Mouse (Mus musculus) lung, embryonic 15.5 days (tissue): ENCODE results near the gene Gas2l2. TPM values are rescaled to one million over a fixed set of nuclear protein-coding genes. Genes with fewer than 3 reads are reported as not detected.

ENCODE experiments used
- ATAC-seq: fragments of 200-750 bp; cut with Nextera tagmentation; 2 replicates; pipeline ENCODE4 v1.8.0; 2017; ENCODE audit warnings: moderate number of reproducible peaks, borderline replicate concordance; ENCODE audit not compliant: low FRiP score, low TSS enrichment; ENCODE audit errors: extremely low read depth
- H3K27ac ChIP-seq: fragments of 300-500 bp; sonication (generic); 2 replicates; pipeline ENCODE4 v1.5.1; 2015; ENCODE audit warnings: moderate library complexity, mild to moderate bottlenecking, inconsistent platforms
- H3K27me3 ChIP-seq: fragments of 300-500 bp; sonication (generic); 2 replicates; pipeline ENCODE4 v1.6.1; 2015; ENCODE audit warnings: inconsistent platforms
- H3K36me3 ChIP-seq: fragments of 300-500 bp; sonication (generic); 2 replicates; pipeline ENCODE4 v1.6.1; 2015; ENCODE audit warnings: inconsistent platforms
- H3K4me1 ChIP-seq: fragments of 300-500 bp; sonication (generic); 2 replicates; pipeline ENCODE4 v1.6.1; 2015; ENCODE audit warnings: inconsistent platforms
- H3K4me2 ChIP-seq: fragments of 300-500 bp; sonication (generic); 2 replicates; pipeline ENCODE4 v1.6.1; 2015; ENCODE audit warnings: inconsistent platforms, mild to moderate bottlenecking, moderate library complexity
- H3K4me3 ChIP-seq: fragments of 300-500 bp; sonication (generic); 2 replicates; pipeline ENCODE4 v1.5.1; 2015; ENCODE audit warnings: mild to moderate bottlenecking, inconsistent platforms
- H3K9ac ChIP-seq: fragments of 300-500 bp; sonication (generic); 2 replicates; pipeline ENCODE4 v1.6.1; 2015; ENCODE audit warnings: inconsistent platforms
- H3K9me3 ChIP-seq: fragments of 300-500 bp; sonication (generic); 2 replicates; pipeline ENCODE4 v1.6.1; 2016; ENCODE audit warnings: inconsistent platforms
- WGBS: fragments of 180-500 bp; shearing (Covaris S2); methylation state at CpG from one replicate; pipeline ENCODE4 v1.1.7; 2015; 5-methylcytosine and 5-hydroxymethylcytosine counted together
- polyA plus RNA-seq: library from polyadenylated mRNA; unstranded; fragments of >200 nt; fragmentation: Nextera tagmentation; extraction: Ambion mirVana; gene quantifications from 2 replicates; pipeline ENCODE4 v1.2.1, GENCODE M21; 2015

Gas2l2 gene
- polyA plus RNA-seq, 1 experiment from 2014 or later, result 0.32 TPM

DNA sequence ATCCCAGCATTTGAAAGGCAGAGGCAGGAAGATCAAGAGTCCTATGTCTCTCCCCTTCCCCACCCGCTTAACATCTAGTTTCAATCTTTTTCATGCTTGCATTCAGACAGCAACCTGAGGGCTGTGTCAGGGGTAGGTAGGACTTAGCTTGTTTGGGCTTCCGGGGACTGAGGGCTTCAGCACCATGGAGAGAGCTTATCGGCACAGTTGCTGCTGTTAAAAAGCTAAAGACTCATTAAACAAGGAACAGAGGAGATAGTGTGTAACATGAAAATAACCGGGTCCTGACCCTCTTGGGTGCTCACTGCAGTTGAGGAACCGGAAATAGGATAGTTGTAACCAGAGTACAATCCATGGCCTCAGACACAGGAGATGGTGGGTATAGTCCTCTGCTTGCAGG lies 12.2 kb downstream of the Gas2l2 start:
- H3K9me3 ChIP-seq, result no peaks in the 10 kb centered on the region
- H3K27me3 ChIP-seq, result peaks cover 37% of the 10 kb centered on the region
- no peak overlapping the region for H3K9ac ChIP-seq
- no peak for ATAC-seq
- H3K4me3 ChIP-seq, result no peak overlapping the region
- H3K36me3 ChIP-seq, result no peaks in the 10 kb centered on the region
- H3K27ac ChIP-seq, result no peak overlapping the region
- H3K4me2 ChIP-seq, result no peak overlapping the region
- 0 out of 2 replicates have a peak, but pooled peaks cover 7% of the 10 kb centered on the region for H3K4me1 ChIP-seq
- WGBS, result 2% methylated on average over 5 of the region's 5 CpGs

DNA sequence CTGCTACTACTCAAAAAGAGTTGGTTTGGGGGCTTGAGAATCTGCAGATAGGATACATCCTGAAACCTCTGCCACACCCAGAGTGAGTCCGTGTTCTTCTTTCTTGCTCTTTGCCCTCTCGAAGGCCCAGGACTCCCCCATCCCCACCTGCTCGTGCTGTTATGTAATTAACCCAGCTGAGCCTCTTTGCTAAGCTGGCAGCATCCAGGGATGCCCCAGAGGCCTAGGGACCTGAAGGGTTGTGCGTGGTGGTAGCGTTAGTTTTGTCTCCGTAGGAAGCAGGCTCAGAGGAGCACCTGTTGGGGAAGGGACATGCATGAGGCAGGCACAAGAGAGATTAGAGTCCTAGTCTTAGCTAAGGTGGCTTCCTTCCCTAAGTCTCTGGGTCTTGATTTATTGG lies 18.7 kb downstream of the Gas2l2 start:
- no peak overlapping the region for H3K4me3 ChIP-seq
- peaks cover 4% of the 10 kb centered on the region for H3K4me1 ChIP-seq
- H3K27ac ChIP-seq, result no peak overlapping the region
- H3K27me3 ChIP-seq, result peaks cover 12% of the 10 kb centered on the region; the same call in 1 of the 2 replicates
- H3K9ac ChIP-seq, result no peak overlapping the region
- WGBS, result 57% methylated on average over 6 of the region's 6 CpGs
- no peak for ATAC-seq
- no peaks in the 10 kb centered on the region for H3K9me3 ChIP-seq
- peak overlapping the region; percentile 95 for H3K4me2 ChIP-seq
- no peaks in the 10 kb centered on the region for H3K36me3 ChIP-seq

GRCm38 (mm10) chr11:83409792-83410291 lies 19.4 kb downstream of the Gas2l2 start:
- no peaks in the 10 kb centered on the region for H3K36me3 ChIP-seq
- ATAC-seq, result peak; percentile 60
- H3K4me2 ChIP-seq, result peak overlapping the region; percentile 95
- WGBS, result 1% methylated on average over 32 of the region's 40 CpGs
- peak overlapping the region; percentile 47 for H3K9ac ChIP-seq
- peaks cover 4% of the 10 kb centered on the region for H3K4me1 ChIP-seq
- peaks cover 12% of the 10 kb centered on the region; the same call in 1 of the 2 replicates for H3K27me3 ChIP-seq
- H3K27ac ChIP-seq, result no peak overlapping the region
- H3K9me3 ChIP-seq, result no peaks in the 10 kb centered on the region
- H3K4me3 ChIP-seq, result peak overlapping the region; percentile 73

DNA sequence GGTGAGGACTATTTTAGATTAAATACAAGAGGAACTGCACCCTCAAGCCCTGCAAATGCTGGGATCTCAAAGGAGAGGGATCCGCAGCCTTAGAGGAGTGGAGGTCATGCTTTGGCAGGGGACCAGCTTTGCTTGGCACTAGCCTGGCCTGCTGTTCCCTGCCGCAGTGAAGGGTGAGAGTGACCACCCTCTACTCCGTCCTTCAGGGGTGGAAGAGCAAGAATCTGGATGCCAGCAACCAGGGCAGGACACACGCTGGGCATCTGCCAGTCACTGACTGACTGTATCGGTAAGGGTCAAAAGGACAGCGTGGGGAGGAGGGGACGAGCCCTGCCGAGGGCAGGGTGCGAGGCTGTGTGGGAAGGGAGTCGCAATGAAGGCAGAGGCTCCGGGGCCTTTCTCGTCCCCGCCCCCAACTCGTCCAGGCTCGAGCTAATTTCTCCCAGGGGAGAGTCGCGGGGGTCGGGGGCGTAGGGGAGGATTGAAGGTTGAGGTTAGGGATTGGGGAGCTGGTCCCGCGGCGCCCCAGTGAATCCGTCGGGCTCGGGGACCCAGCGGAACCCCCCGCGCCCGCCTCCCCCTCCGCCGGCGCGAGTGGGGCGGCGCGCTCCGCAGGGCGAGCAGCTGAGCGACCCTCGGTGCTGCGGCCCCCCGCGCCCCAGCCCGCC lies 20.0 kb downstream of the Gas2l2 start, which contains the start of gene Rasl10b:
Gene Rasl10b (plus strand): TSS at position 51 of the 668 bp plus-strand sequence.
- H3K27ac ChIP-seq, result no peak within 1 kb of the TSS
- peak within 1 kb of the TSS; percentile 95 for H3K4me2 ChIP-seq
- no peaks in the 10 kb centered on the region for H3K9me3 ChIP-seq
- peak within 1 kb of the TSS; percentile 73 for H3K4me3 ChIP-seq
- WGBS, result under 1% methylated on average over 34 of the region's 44 CpGs
- H3K4me1 ChIP-seq, result peaks cover 4% of the 10 kb centered on the region
- H3K27me3 ChIP-seq, result peaks cover 12% of the 10 kb centered on the region; the same call in 1 of the 2 replicates
- ATAC-seq, result peak; percentile 48
- no peaks in the 10 kb centered on the region for H3K36me3 ChIP-seq
- H3K9ac ChIP-seq, result peak within 1 kb of the TSS; percentile 47

DNA sequence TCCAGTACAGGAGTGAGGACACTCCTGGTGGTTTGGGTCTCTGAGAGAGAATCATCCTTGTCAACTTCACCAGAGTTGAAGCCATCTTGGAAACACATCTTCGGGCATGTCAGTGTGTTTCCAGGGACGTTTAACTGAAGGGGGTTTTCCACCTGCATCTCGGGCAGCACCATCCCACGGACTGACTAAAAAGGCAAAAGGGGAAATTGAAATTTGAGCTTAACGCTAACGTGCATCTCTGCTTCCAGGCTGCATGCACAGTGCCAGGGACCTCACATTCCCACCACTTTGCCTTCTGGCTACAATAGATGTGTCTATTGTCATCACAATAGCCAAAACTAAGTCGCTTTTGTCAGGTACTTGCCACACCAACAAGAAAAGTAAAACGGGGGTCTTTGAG lies 21.0 kb downstream of the Gas2l2 start:
- ATAC-seq, result no peak
- Histone ChIP-seq H3K4me1 (peaks cover 4% of the 10 kb centered on the region), H3K4me3 (no peak overlapping the region), H3K27ac (no peak overlapping the region), H3K9me3 (no peaks in the 10 kb centered on the region), H3K9ac (no peak overlapping the region), H3K36me3 (peaks cover 6% of the 10 kb centered on the region; the same call in 1 of the 2 replicates), H3K27me3 (peaks cover 12% of the 10 kb centered on the region; the same call in 1 of the 2 replicates), H3K4me2 (no peak overlapping the region)
- WGBS, result 29% methylated on average over 8 of the region's 8 CpGs

DNA sequence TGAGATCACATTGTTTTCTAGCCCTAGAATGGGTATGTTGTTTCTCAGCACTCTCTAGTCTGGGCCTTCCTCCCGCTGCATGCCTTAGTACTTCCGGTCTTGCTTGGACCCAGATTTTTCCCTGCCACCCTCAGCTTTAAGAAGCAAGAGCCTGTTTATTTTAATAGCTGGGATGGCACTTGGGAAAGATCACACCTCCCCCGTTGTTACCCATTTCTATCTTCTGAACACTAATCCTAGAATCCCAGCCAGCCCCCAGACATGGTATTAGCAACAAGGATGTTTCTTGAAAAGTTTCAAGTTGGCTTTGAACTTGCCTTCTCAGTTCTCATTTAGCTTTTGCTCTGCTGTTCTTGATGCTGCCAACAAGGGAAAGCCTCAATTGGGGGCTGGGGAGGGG lies 22.9 kb downstream of the Gas2l2 start:
- ATAC-seq, result no peak
- H3K36me3 ChIP-seq, result peaks cover 14% of the 10 kb centered on the region
- no peak overlapping the region for H3K4me3 ChIP-seq
- WGBS, result 34% methylated on average over 3 of the region's 3 CpGs
- no peaks in the 10 kb centered on the region for H3K9me3 ChIP-seq
- no peak overlapping the region for H3K4me2 ChIP-seq
- H3K27ac ChIP-seq, result no peak overlapping the region
- H3K27me3 ChIP-seq, result peaks cover 8% of the 10 kb centered on the region; the same call in 1 of the 2 replicates
- H3K4me1 ChIP-seq, result peaks cover 4% of the 10 kb centered on the region
- no peak overlapping the region for H3K9ac ChIP-seq

GRCm38 (mm10) chr11:83403787-83404186 lies 25.5 kb downstream of the Gas2l2 start:
- Histone ChIP-seq H3K27ac (no peak overlapping the region), H3K4me1 (no peaks in the 10 kb centered on the region), H3K36me3 (peaks cover 22% of the 10 kb centered on the region), H3K9me3 (no peaks in the 10 kb centered on the region), H3K9ac (no peak overlapping the region), H3K27me3 (no peaks in the 10 kb centered on the region), H3K4me3 (no peak overlapping the region), H3K4me2 (no peak overlapping the region)
- WGBS, result 75% methylated on average over 7 of the region's 7 CpGs
- ATAC-seq, result no peak

- no peak overlapping the region for H3K9ac ChIP-seq
- H3K36me3 ChIP-seq, result peaks cover 43% of the 10 kb centered on the region
- 75% methylated on average over 5 of the region's 5 CpGs for WGBS
Measured at GRCm38 (mm10) chr11:83398724-83399123, 30.5 kb downstream of the Gas2l2 start.

DNA sequence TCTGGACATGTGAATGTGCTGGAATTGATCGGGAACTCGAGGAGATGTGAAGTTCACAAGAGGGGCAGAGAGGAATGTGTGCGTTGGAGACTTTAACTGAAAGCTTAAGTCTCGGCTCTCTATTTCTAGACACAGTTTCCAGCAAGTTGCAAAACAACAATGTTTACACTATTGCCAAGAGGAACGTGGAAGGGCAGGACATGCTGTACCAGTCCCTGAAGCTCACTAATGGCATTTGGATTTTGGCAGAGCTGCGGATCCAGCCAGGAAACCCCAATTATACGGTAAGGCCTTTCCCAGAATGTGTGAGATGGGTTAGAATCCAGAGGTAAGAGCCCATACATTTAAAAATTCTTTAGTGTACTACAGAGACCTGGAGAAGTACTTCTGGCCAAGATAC lies 31.6 kb downstream of the Gas2l2 start:
- Histone ChIP-seq H3K4me3 (no peak overlapping the region), H3K9ac (no peak overlapping the region), H3K27ac (no peak overlapping the region), H3K36me3 (peaks cover 40% of the 10 kb centered on the region), H3K4me1 (no peaks in the 10 kb centered on the region), H3K27me3 (no peaks in the 10 kb centered on the region), H3K4me2 (no peak overlapping the region), H3K9me3 (no peaks in the 10 kb centered on the region)
- WGBS, result 78% methylated on average over 7 of the region's 7 CpGs
- no peak for ATAC-seq

More at GRCm38 (mm10) chr11:83398724-83399123, 30.5 kb downstream of the Gas2l2 start:
- no peak overlapping the region for H3K4me3 ChIP-seq
- no peaks in the 10 kb centered on the region for H3K27me3 ChIP-seq
- H3K27ac ChIP-seq, result no peak overlapping the region
- no peaks in the 10 kb centered on the region for H3K9me3 ChIP-seq
- H3K4me2 ChIP-seq, result no peak overlapping the region
- ATAC-seq, result no peak
- H3K4me1 ChIP-seq, result no peaks in the 10 kb centered on the region

GRCm38 (mm10) chr11:83394802-83395439 lies 34.3 kb downstream of the Gas2l2 start:
- Histone ChIP-seq H3K4me1 (no peaks in the 10 kb centered on the region), H3K9ac (no peak overlapping the region), H3K9me3 (no peaks in the 10 kb centered on the region), H3K27ac (no peak overlapping the region), H3K4me2 (no peak overlapping the region), H3K4me3 (no peak overlapping the region), H3K36me3 (peaks cover 55% of the 10 kb centered on the region), H3K27me3 (no peaks in the 10 kb centered on the region)
- WGBS, result 52% methylated on average over 6 of the region's 6 CpGs
- ATAC-seq, result no peak

GRCm38 (mm10) chr11:83393062-83393461 lies 36.2 kb downstream of the Gas2l2 start:
- H3K27me3 ChIP-seq, result no peaks in the 10 kb centered on the region
- H3K4me1 ChIP-seq, result no peaks in the 10 kb centered on the region
- WGBS, result 88% methylated on average over 4 of the region's 4 CpGs
- no peaks in the 10 kb centered on the region for H3K9me3 ChIP-seq
- no peak overlapping the region for H3K9ac ChIP-seq
- no peak overlapping the region for H3K4me2 ChIP-seq
- peaks cover 44% of the 10 kb centered on the region for H3K36me3 ChIP-seq
- H3K27ac ChIP-seq, result no peak overlapping the region
- ATAC-seq, result no peak
- no peak overlapping the region for H3K4me3 ChIP-seq

DNA sequence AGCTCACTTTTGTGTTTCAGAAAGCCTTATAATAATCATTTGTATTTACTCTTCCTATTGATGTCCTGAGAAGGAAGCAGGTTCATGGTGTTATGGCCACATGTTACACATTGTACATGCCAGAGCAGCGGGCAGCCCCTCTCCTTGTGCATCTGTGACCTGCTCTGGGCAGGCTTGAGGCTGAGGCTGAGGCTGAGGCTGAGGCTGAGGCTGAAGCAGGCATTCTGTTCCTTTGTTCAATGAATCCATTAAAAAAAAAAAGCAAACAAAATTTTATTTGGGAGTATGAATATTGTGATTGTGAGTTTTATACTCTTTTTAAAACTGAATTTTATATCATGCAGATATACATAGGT lies 45.7 kb downstream of the Gas2l2 start:
- no peaks in the 10 kb centered on the region; the same call in 1 of the 2 replicates for H3K36me3 ChIP-seq
- ATAC-seq, result no peak
- H3K9me3 ChIP-seq, result no peaks in the 10 kb centered on the region
- 86% methylated on average over 1 of the region's 1 CpGs for WGBS
- no peak overlapping the region for H3K9ac ChIP-seq
- H3K4me2 ChIP-seq, result no peak overlapping the region
- no peaks in the 10 kb centered on the region for H3K27me3 ChIP-seq
- H3K4me1 ChIP-seq, result no peaks in the 10 kb centered on the region
- no peak overlapping the region for H3K27ac ChIP-seq
- H3K4me3 ChIP-seq, result no peak overlapping the region
